Mouse (Mus musculus) neural tube, embryonic 14.5 days (tissue): ENCODE measurements at regions not wholly inside any gene's neighbourhood (a gene's known extent, or its start where the extent isn't known, plus 50 kb on each side); places are given as distances from the start of the nearest gene placed in this dataset.

Experiments used
- ATAC-seq: fragments of 200-750 bp; cut with Nextera tagmentation; 2 replicates; pipeline ENCODE4 v1.8.0; 2017; ENCODE audit warnings: low read depth, mild to moderate bottlenecking, moderate TSS enrichment, moderate library complexity
- H3K27ac ChIP-seq: fragments of 300-500 bp; sonication (generic); 2 replicates; pipeline ENCODE4 v1.5.1; 2014; ENCODE audit warnings: low read depth, mild to moderate bottlenecking, control low read depth, low read length, moderate library complexity, mixed read lengths
- H3K27me3 ChIP-seq: fragments of 300-500 bp; sonication (generic); 2 replicates; pipeline ENCODE4 v1.6.1; 2014; ENCODE audit warnings: low read length; ENCODE audit not compliant: control insufficient read depth, insufficient read depth
- H3K36me3 ChIP-seq: fragments of 300-500 bp; sonication (generic); 2 replicates; pipeline ENCODE4 v1.6.1; 2014; ENCODE audit warnings: low read length, mixed read lengths; ENCODE audit not compliant: control insufficient read depth, insufficient read depth
- H3K4me1 ChIP-seq: fragments of 300-500 bp; sonication (generic); 2 replicates; pipeline ENCODE4 v1.6.1; 2014; ENCODE audit warnings: low read length; ENCODE audit not compliant: control insufficient read depth, insufficient read depth
- H3K4me2 ChIP-seq: fragments of 300-500 bp; sonication (generic); 2 replicates; pipeline ENCODE4 v1.6.1; 2014; ENCODE audit warnings: mild to moderate bottlenecking, low read depth, low read length, control low read depth
- H3K4me3 ChIP-seq: fragments of 300-500 bp; sonication (generic); 2 replicates; pipeline ENCODE4 v1.5.1; 2014; ENCODE audit warnings: low read depth, low read length, control low read depth, mixed read lengths
- H3K9ac ChIP-seq: fragments of 300-500 bp; sonication (generic); replicated peaks from 2 replicates; pipeline ENCODE4 v1.6.1; 2014; ENCODE audit warnings: low read depth, mild to moderate bottlenecking, control low read depth, low read length, mixed read lengths
- H3K9me3 ChIP-seq: fragments of 300-500 bp; sonication (generic); 2 replicates; pipeline ENCODE4 v1.6.1; 2016; ENCODE audit warnings: low read length; ENCODE audit not compliant: control insufficient read depth
- WGBS: fragments of 180-500 bp; shearing (Covaris S2); extraction: QIAGEN DNeasy Blood & Tissue Kit; methylation state at CpG from one replicate; pipeline ENCODE4 v1.1.7; 2014; 5-methylcytosine and 5-hydroxymethylcytosine counted together

GRCm38 (mm10) chr16:93461406-93462285 lies 142.2 kb downstream of the Setd4 start:
- WGBS: 81% methylated on average over 27 of the region's 27 CpGs
- H3K27me3 ChIP-seq: no peaks in the 10 kb centered on the region; the same call in 1 of the 2 replicates
- no peak overlapping the region for H3K27ac ChIP-seq
- no peaks in the 10 kb centered on the region for H3K9me3 ChIP-seq
- no peaks in the 10 kb centered on the region; the same call in 1 of the 2 replicates for H3K4me1 ChIP-seq
- H3K9ac ChIP-seq: no peak overlapping the region
- no peak overlapping the region for H3K4me2 ChIP-seq
- ATAC-seq: no peak
- no peaks in the 10 kb centered on the region for H3K36me3 ChIP-seq
- no peak overlapping the region for H3K4me3 ChIP-seq

- Histone ChIP-seq H3K4me2 (no peak overlapping the region), H3K27ac (no peak overlapping the region), H3K36me3 (no peaks in the 10 kb centered on the region), H3K9ac (no peak overlapping the region), H3K4me3 (no peak overlapping the region), H3K4me1 (no peaks in the 10 kb centered on the region; the same call in 1 of the 2 replicates), H3K27me3 (no peaks in the 10 kb centered on the region; the same call in 1 of the 2 replicates), H3K9me3 (no peaks in the 10 kb centered on the region)
- no peak for ATAC-seq
- WGBS: 61% methylated on average over 12 of the region's 12 CpGs
These were observed 144.2 kb downstream of the Setd4 start for GRCm38 (mm10) chr16:93459497-93460240.

GRCm38 (mm10) chr16:93458598-93459496 lies 145.0 kb downstream of the Setd4 start:
- ATAC-seq: no peak
- no peak overlapping the region for H3K4me3 ChIP-seq
- H3K4me2 ChIP-seq: no peak overlapping the region; the same call in 1 of the 2 replicates
- no peaks in the 10 kb centered on the region; the same call in 1 of the 2 replicates for H3K4me1 ChIP-seq
- H3K36me3 ChIP-seq: no peaks in the 10 kb centered on the region
- WGBS: 51% methylated on average over 23 of the region's 25 CpGs
- no peaks in the 10 kb centered on the region; the same call in 1 of the 2 replicates for H3K27me3 ChIP-seq
- no peak overlapping the region for H3K27ac ChIP-seq
- H3K9ac ChIP-seq: no peak overlapping the region
- no peaks in the 10 kb centered on the region for H3K9me3 ChIP-seq

DNA sequence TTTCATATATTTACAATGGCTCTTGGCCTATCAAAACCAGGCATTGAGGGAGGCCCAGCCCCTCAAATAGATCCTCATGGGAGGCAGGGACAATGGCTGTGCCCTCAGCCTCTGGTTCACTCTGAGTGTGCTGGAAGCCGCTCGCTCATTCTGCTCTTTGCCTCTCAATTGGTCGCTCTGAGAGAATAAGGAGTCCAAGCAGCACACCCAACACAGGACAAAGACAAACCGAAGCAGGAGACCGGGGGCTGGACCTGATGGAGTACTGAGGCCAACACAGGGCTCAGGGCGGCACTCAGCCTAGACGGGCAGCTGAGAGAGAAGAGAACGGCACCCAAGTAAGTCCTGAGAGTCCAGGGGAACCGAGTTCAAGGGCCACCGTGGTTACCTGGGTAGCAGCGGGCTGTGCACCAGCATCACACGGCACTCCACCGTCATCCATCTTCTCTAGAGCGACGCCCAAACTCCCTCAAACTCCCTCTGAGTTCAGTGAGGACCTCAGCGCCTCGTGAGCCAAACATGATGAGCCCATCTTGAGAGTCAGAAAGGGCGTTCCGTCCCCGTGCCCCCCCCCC lies 145.8 kb downstream of the Setd4 start:
- WGBS: 88% methylated on average over 20 of the region's 20 CpGs
- H3K27me3 ChIP-seq: no peaks in the 10 kb centered on the region; the same call in 1 of the 2 replicates
- H3K4me2 ChIP-seq: no peak overlapping the region
- H3K36me3 ChIP-seq: no peaks in the 10 kb centered on the region
- H3K27ac ChIP-seq: no peak overlapping the region
- H3K9ac ChIP-seq: no peak overlapping the region
- H3K4me1 ChIP-seq: no peaks in the 10 kb centered on the region; the same call in 1 of the 2 replicates
- no peak for ATAC-seq
- no peaks in the 10 kb centered on the region for H3K9me3 ChIP-seq
- no peak overlapping the region for H3K4me3 ChIP-seq

DNA sequence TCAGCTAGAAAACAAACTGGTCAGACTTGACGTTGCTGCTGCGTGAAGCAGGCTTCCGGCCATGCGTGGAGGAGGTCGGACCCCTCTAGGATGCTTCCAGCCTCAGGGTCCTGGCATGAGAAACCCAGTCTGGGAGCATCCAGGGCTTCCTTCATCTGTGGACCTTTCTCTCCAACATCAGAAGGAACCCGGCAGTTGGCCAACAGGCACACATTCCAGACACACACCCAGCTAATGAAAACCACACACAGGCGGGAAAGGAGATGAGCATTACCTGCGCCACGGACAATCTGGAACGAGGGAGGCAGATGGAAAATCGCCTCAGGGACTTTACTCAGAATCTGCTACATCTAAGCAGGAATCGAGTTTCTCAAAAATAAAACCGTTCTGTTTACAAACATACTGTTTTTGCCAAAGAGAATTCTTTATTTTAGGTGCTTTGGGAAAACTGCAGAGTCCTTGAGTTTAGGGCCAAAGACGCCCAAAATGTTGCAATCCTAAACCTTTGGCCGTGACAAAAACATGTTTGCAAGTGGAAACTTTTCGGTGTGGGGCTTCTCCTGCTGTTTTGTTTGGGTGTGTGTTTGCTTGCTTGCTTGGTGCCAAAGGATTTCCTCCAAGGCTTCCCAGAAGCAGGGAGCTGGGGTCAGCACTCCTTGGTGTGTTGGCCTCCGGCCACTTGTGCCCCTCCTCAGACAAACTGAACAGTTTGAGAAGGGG lies 147.0 kb downstream of the Setd4 start:
- H3K9ac ChIP-seq: no peak overlapping the region
- 89% methylated on average over 17 of the region's 17 CpGs for WGBS
- no peaks in the 10 kb centered on the region for H3K36me3 ChIP-seq
- ATAC-seq: no peak
- H3K4me2 ChIP-seq: no peak overlapping the region
- H3K9me3 ChIP-seq: no peaks in the 10 kb centered on the region
- H3K27ac ChIP-seq: no peak overlapping the region
- no peak overlapping the region for H3K4me3 ChIP-seq
- H3K4me1 ChIP-seq: no peaks in the 10 kb centered on the region; the same call in 1 of the 2 replicates
- H3K27me3 ChIP-seq: no peaks in the 10 kb centered on the region; the same call in 1 of the 2 replicates

- no peak overlapping the region for H3K27ac ChIP-seq
- H3K36me3 ChIP-seq: no peaks in the 10 kb centered on the region
- no peak overlapping the region for H3K4me3 ChIP-seq
- H3K27me3 ChIP-seq: no peaks in the 10 kb centered on the region; the same call in 1 of the 2 replicates
- no peak overlapping the region for H3K9ac ChIP-seq
- H3K4me1 ChIP-seq: no peaks in the 10 kb centered on the region; the same call in 1 of the 2 replicates
- 33% methylated on average over 8 of the region's 8 CpGs for WGBS
- H3K9me3 ChIP-seq: no peaks in the 10 kb centered on the region
- ATAC-seq: no peak
- H3K4me2 ChIP-seq: no peak overlapping the region
These were observed 149.5 kb downstream of the Setd4 start for GRCm38 (mm10) chr16:93454080-93454997.

GRCm38 (mm10) chr16:93453056-93453455 lies 150.8 kb downstream of the Setd4 start:
- 87% methylated on average over 9 of the region's 9 CpGs for WGBS
- H3K9ac ChIP-seq: no peak overlapping the region
- no peaks in the 10 kb centered on the region for H3K27me3 ChIP-seq
- no peak overlapping the region for H3K4me2 ChIP-seq
- H3K4me1 ChIP-seq: no peaks in the 10 kb centered on the region
- no peak for ATAC-seq
- H3K27ac ChIP-seq: no peak overlapping the region
- H3K4me3 ChIP-seq: no peak overlapping the region
- H3K36me3 ChIP-seq: no peaks in the 10 kb centered on the region
- H3K9me3 ChIP-seq: no peaks in the 10 kb centered on the region
